Mouse (Mus musculus): Measurements from ENCODE around the gene Trank1. TPM values are rescaled to one million over a fixed set of nuclear protein-coding genes. Genes with fewer than 3 reads are reported as not detected.

Gene Trank1
- 12.6 and 15.6 TPM in 2 replicates for polyA plus RNA-seq (2014; fragmentation: Nextera tagmentation; extraction: Ambion mirVana)

DNA sequence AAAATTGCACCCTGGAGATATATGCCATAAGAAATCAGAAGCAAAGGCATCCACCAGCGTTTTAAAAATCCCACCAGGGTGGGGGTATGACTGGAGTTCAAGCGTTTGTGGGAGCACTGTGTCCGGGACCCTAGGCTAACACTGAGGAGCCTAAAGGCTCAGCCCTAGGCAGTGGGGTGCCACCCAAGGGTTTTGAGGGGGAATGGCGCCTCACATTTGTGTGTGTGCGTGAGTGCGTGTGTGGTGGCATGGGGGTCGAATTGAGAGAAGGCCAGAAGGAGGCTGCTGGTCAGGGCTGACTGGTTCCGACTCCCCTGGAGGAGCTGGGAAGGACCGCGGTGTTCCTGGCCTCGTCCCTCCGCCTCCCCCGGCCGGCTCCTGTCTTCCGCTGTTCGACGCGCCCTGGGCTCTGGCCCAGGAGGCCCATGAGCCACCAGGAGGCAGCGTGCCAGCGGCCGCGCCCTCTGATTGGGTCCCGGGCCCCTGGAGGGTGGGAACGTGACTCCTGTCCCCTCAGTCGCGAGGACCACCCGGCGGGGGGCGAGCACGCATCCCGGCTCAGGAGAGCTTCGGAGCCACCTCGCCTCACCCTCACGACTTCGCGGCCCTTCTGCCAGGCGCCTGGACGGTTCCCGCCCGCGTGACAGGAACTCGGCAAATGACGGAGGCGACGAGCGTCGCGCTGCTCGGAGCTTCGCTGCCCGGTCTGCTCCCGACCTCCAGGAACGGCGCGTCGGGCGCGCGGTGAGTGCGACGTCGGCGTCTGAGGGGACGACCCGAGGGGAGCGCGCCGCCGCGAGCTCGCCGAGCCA lies at the start of gene Trank1:
TSS of gene Trank1 (plus strand) at position 709 of the 812 bp plus-strand sequence.
- ATAC-seq (ENCODE audit: low FRiP score) (peak; percentile 60; the same call in 1 of the 2 replicates), DNase-seq (ENCODE audit: low spot score) (peak; percentile 27)
- no peaks in the 10 kb centered on the region for H3K36me3 ChIP-seq (replicated peaks; ENCODE audit: control insufficient read depth, insufficient read depth)
- H3K4me3 ChIP-seq (replicated peaks; ENCODE audit: low read length): peak within 1 kb of the TSS; percentile 62
- peak within 1 kb of the TSS; percentile 93 for H3K4me2 ChIP-seq (replicated peaks)
- H3K4me1 ChIP-seq (replicated peaks; ENCODE audit: control insufficient read depth, insufficient read depth, low read length): 0 out of 2 replicates have a peak, but pooled peaks cover 6% of the 10 kb centered on the region
- peaks cover 64% of the 10 kb centered on the region for H3K27me3 ChIP-seq (ENCODE audit: control insufficient read depth, insufficient read depth, low read length)
- WGBS: 8% methylated on average over 72 of the region's 72 CpGs
- no peak within 1 kb of the TSS for H3K27ac ChIP-seq
- H3K9me3 ChIP-seq (ENCODE audit: control insufficient read depth, low read length): peaks cover 17% of the 10 kb centered on the region
- H3K9ac ChIP-seq: peak within 1 kb of the TSS; percentile 65

DNA sequence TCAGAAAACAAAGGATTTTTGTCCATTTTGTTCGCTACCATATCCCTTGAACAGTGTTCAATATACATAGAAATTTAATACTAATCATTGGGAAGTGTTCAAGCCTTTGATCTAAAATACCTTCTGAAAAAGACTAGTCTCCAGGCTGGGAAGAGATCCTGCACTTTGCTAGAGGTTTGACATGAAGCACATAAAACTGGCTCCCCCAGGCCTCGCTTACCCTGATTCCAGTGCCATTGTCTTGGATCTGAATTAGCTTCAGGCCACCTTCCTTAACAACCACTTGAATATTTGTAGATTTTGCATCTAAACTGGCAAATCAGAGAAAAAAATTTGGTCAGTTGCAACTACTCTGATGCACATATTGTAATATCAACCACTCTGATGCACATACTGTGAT lies 43.5 kb upstream of the Trank1 start:
- Histone ChIP-seq H3K4me3 (replicated peaks; ENCODE audit: low read length) (no peak overlapping the region), H3K4me2 (replicated peaks) (no peak overlapping the region), H3K27me3 (ENCODE audit: control insufficient read depth, insufficient read depth, low read length) (no peaks in the 10 kb centered on the region), H3K9ac (no peak overlapping the region), H3K4me1 (replicated peaks; ENCODE audit: control insufficient read depth, insufficient read depth, low read length) (peaks cover 13% of the 10 kb centered on the region), H3K9me3 (ENCODE audit: control insufficient read depth, low read length) (no peaks in the 10 kb centered on the region), H3K36me3 (replicated peaks; ENCODE audit: control insufficient read depth, insufficient read depth) (peaks cover 28% of the 10 kb centered on the region), H3K27ac (no peak overlapping the region)
- no peak for DNase-seq (ENCODE audit: low spot score)
- no peak for ATAC-seq (ENCODE audit: low FRiP score)
- 98% methylated on average over 2 of the region's 2 CpGs for WGBS

DNA sequence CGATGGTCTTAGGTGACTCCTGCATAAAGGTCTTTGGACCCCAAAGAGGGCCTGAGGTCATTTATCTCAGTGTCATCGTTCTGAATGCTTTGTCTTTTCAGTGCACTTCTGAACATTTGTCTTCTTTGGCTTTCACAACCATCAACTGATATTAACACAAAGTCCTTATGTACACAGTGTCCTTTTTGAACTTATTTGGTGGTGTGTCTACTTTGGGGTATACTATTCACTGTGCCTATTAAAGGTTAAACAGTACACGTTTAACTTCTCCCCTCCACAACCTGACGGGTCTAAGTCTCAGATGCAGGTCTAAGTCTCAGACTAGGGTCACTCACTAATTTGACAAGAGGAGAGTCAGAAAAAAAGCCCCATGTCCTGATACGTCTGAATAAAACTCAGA lies 40.9 kb upstream of the Trank1 start:
- Histone ChIP-seq H3K4me1 (replicated peaks; ENCODE audit: control insufficient read depth, insufficient read depth, low read length) (peaks cover 38% of the 10 kb centered on the region), H3K27ac (peak overlapping the region; percentile 91), H3K4me3 (replicated peaks; ENCODE audit: low read length) (peak overlapping the region; percentile 83), H3K4me2 (replicated peaks) (peak overlapping the region; percentile 59), H3K9me3 (ENCODE audit: control insufficient read depth, low read length) (no peaks in the 10 kb centered on the region), H3K36me3 (replicated peaks; ENCODE audit: control insufficient read depth, insufficient read depth) (peaks cover 24% of the 10 kb centered on the region), H3K27me3 (ENCODE audit: control insufficient read depth, insufficient read depth, low read length) (no peaks in the 10 kb centered on the region), H3K9ac (peak overlapping the region; percentile 61)
- 12% methylated on average over 5 of the region's 5 CpGs for WGBS
- ATAC-seq (ENCODE audit: low FRiP score) (no peak), DNase-seq (ENCODE audit: low spot score) (no peak)

DNA sequence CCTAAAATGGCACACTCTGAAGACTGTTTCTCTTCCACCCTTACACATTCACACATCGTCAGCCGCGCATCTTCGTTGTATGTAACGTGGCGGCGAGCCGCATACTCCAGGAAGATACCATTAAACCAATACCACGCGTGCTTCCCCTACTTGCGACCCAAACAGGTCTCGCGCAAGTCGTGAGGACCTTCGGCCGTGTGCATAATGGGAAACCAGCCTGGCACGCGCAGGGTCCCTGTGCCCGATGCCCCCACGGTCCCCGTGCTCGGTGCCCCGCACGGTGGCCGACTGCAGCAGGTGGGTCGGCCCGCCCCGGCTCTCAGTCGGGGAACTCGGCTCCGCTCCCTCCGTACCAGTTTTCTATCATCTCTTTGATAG lies 40.5 kb upstream of the Trank1 start:
- H3K9me3 ChIP-seq (ENCODE audit: control insufficient read depth, low read length): no peaks in the 10 kb centered on the region
- H3K4me2 ChIP-seq (replicated peaks): peak overlapping the region; percentile 59
- peak overlapping the region; percentile 61 for H3K9ac ChIP-seq
- H3K4me1 ChIP-seq (replicated peaks; ENCODE audit: control insufficient read depth, insufficient read depth, low read length): peaks cover 42% of the 10 kb centered on the region
- 0% methylated on average over 32 of the region's 32 CpGs for WGBS
- H3K4me3 ChIP-seq (replicated peaks; ENCODE audit: low read length): peak overlapping the region; percentile 83
- H3K27ac ChIP-seq: peak overlapping the region; percentile 91
- H3K36me3 ChIP-seq (replicated peaks; ENCODE audit: control insufficient read depth, insufficient read depth): peaks cover 26% of the 10 kb centered on the region
- ATAC-seq (ENCODE audit: low FRiP score) (peak; percentile 79), DNase-seq (ENCODE audit: low spot score) (peak; percentile 70)
- no peaks in the 10 kb centered on the region for H3K27me3 ChIP-seq (ENCODE audit: control insufficient read depth, insufficient read depth, low read length)

DNA sequence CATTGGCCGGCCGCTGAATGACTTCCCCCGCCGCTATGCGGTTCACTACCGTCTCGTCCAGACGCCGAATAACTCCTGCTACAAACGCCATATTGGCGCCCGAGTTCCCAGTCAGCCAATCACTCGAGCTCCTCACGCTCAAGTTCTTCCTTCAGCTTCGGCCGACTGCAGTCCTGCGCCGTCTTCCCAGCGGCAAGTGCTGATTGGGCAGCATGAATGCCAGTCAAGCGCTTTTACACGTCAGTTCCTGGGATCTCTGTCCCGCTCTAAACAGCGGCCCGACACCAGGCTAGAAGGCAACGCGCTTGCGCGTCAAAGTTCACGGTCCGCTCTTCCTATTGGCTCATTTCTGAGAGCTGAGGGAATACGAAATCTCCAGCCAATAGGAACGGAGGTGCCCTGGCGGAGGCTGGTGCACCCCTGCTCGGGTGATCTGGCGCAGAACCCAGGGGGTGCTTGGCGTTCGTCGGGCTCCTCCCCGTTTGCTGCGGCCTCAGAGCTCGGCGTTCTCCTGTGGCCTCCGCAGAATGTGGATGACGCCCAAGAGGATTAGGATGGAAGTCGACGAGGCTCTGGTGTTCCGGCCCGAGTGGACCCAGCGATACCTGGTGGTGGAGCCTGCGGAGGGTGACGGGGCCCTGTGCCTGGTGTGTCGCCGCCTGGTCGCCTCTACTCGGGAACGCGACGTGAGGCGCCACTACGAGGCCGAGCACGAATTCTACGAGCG lies 39.9 kb upstream of the Trank1 start, which contains the start of the genes Mlh1 and Epm2aip1:
TSS of gene Mlh1 (minus strand) at position 358 of the 727 bp plus-strand sequence.
TSS of gene Epm2aip1 (plus strand) at position 496 of the 727 bp plus-strand sequence.
- Histone ChIP-seq H3K4me2 (replicated peaks) (peak within 1 kb of the TSS; percentile 87), H3K4me3 (replicated peaks; ENCODE audit: low read length) (peak within 1 kb of the TSS; percentile 83), H3K4me1 (replicated peaks; ENCODE audit: control insufficient read depth, insufficient read depth, low read length) (peaks cover 47% of the 10 kb centered on the region), H3K36me3 (replicated peaks; ENCODE audit: control insufficient read depth, insufficient read depth) (peaks cover 26% of the 10 kb centered on the region), H3K9ac (peak within 1 kb of the TSS; percentile 91), H3K27ac (peak within 1 kb of the TSS; percentile 96), H3K9me3 (ENCODE audit: control insufficient read depth, low read length) (no peaks in the 10 kb centered on the region), H3K27me3 (ENCODE audit: control insufficient read depth, insufficient read depth, low read length) (no peaks in the 10 kb centered on the region)
- ATAC-seq (ENCODE audit: low FRiP score) (peak; percentile 100), DNase-seq (ENCODE audit: low spot score) (peak; percentile 100)
- WGBS: under 1% methylated on average over 64 of the region's 64 CpGs

DNA sequence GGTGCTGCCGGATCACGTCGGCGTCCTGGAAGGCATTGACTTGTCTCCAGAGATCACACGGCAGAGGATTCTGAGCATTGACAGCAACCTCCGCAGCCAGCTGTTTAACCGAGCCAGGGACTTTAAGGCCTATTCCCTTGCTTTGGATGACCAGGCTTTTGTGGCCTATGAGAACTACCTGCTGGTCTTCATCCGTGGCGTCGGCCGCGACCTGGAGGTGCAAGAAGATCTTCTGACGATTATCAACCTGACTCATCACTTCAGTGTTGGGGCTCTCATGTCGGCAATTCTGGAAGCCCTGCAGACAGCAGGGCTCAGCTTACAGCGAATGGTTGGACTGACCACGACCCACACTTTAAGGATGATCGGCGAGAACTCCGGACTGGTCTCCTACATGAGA lies 39.2 kb upstream of the Trank1 start:
- Histone ChIP-seq H3K9ac (peak overlapping the region; percentile 91), H3K9me3 (ENCODE audit: control insufficient read depth, low read length) (no peaks in the 10 kb centered on the region), H3K4me1 (replicated peaks; ENCODE audit: control insufficient read depth, insufficient read depth, low read length) (peaks cover 51% of the 10 kb centered on the region), H3K27ac (peak overlapping the region; percentile 96), H3K36me3 (replicated peaks; ENCODE audit: control insufficient read depth, insufficient read depth) (peaks cover 29% of the 10 kb centered on the region), H3K4me3 (replicated peaks; ENCODE audit: low read length) (peak overlapping the region; percentile 83), H3K27me3 (ENCODE audit: control insufficient read depth, insufficient read depth, low read length) (no peaks in the 10 kb centered on the region), H3K4me2 (replicated peaks) (peak overlapping the region; percentile 87)
- ATAC-seq (ENCODE audit: low FRiP score): no peak
- WGBS: 6% methylated on average over 19 of the region's 19 CpGs
- no peak for DNase-seq (ENCODE audit: low spot score)

DNA sequence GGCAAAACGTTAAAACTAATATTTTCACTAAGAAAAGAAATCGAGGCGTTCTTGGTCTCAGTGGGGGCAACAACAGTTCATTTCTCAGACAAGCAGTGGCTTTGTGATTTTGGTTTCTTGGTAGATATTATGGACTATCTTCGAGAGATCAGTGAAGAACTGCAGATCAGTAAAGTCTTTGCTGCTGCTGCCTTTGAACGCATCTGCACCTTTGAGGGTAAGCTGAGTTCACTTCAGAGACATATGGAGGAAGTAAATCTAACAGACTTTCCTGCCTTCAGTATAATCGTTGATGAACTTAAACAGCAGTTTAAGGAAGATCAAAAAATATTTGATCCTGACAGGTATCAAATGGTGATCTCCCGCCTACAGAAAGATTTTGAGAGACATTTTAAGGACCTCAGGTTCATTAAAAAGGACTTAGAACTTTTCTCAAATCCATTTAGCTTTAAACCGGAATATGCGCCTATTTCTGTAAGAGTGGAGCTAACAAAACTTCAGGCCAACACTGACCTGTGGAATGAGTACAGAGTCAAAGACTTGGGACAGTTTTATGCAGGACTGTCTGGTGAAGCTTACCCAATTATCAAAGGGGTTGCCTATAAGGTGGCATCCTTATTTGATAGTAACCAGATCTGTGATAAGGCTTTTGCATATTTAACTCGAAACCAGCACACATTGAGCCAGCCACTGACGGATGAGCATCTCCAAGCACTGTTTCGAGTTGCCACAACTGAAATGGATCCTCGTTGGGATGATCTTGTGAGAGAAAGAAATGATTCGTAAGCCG lies 38.3 kb upstream of the Trank1 start:
- H3K27ac ChIP-seq: no peak overlapping the region
- H3K4me1 ChIP-seq (replicated peaks; ENCODE audit: control insufficient read depth, insufficient read depth, low read length): peaks cover 51% of the 10 kb centered on the region
- H3K9me3 ChIP-seq (ENCODE audit: control insufficient read depth, low read length): no peaks in the 10 kb centered on the region
- peak overlapping the region; percentile 91 for H3K9ac ChIP-seq
- ATAC-seq (ENCODE audit: low FRiP score) (no peak), DNase-seq (ENCODE audit: low spot score) (no peak)
- H3K36me3 ChIP-seq (replicated peaks; ENCODE audit: control insufficient read depth, insufficient read depth): peaks cover 38% of the 10 kb centered on the region
- no peaks in the 10 kb centered on the region for H3K27me3 ChIP-seq (ENCODE audit: control insufficient read depth, insufficient read depth, low read length)
- peak overlapping the region; percentile 83 for H3K4me3 ChIP-seq (replicated peaks; ENCODE audit: low read length)
- 78% methylated on average over 15 of the region's 15 CpGs for WGBS
- peak overlapping the region; percentile 87 for H3K4me2 ChIP-seq (replicated peaks)

DNA sequence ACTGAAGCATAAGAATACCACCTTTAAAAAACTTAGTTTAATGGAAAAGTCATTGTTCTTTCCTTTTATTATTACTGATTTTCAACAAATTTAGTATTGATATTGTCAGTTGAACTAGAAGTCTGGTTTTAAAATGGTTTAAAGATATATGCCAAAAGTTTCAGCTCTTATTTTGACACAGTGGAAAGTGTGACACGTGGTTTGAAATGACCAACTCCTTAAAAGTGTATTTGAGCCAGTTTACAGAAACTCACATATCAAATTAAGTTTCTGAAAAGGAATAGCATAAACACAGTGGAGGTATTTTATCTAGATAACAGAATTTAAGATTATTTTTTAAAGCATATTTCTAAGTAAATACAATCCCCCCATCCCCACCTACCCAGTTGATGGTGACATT lies 37.6 kb upstream of the Trank1 start:
- Histone ChIP-seq H3K27ac (no peak overlapping the region), H3K9me3 (ENCODE audit: control insufficient read depth, low read length) (no peaks in the 10 kb centered on the region), H3K9ac (0 out of 2 replicates have a peak overlapping the region, but pooled peaks have one; percentile 25), H3K4me2 (replicated peaks) (peak overlapping the region; percentile 87), H3K4me3 (replicated peaks; ENCODE audit: low read length) (peak overlapping the region; percentile 83), H3K4me1 (replicated peaks; ENCODE audit: control insufficient read depth, insufficient read depth, low read length) (peaks cover 51% of the 10 kb centered on the region), H3K27me3 (ENCODE audit: control insufficient read depth, insufficient read depth, low read length) (no peaks in the 10 kb centered on the region), H3K36me3 (replicated peaks; ENCODE audit: control insufficient read depth, insufficient read depth) (peaks cover 45% of the 10 kb centered on the region)
- no peak for ATAC-seq (ENCODE audit: low FRiP score)
- 85% methylated on average over 1 of the region's 1 CpGs for WGBS
- DNase-seq (ENCODE audit: low spot score): no peak

Measured in hindbrain, embryonic 14.5 days (tissue).